Mouse (Mus musculus) left cerebral cortex, adult 11 months (tissue): Measurements from ENCODE around the gene Igsf23.
"Not testable (repeated sequence)": the region's sequence is repeated elsewhere in the genome, so short reads cannot be mapped to it uniquely, and the experiment has no call there.

Experiments used
- DNase-seq: peaks from one replicate; pipeline ENCODE4 v3.0.0; 2022; ENCODE audit warnings: low spot score

Gene Igsf23

DNA sequence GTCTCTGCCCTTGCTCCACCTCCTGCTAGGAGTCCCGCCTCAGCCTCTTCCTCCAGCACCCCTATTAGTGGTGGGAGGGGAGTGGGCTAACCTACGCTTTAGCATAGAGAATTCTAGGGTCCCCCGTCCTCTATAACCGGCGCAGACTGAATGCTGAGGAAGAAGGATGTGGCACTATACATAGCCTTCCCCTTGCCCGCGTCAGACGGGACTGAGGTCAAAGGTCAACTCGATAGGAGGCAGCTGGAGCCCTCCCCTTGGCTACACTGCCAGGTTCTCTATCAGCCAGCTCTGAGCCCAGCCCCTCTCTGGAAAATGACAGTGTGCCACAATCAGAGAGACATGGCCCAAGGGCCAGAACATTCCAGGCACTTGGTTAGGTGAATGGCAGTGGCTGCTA is at the start of gene Igsf23:
Gene Igsf23, minus strand, starts transcription at position 168 of the 400 bp plus-strand sequence.
- no peak for DNase-seq

DNA sequence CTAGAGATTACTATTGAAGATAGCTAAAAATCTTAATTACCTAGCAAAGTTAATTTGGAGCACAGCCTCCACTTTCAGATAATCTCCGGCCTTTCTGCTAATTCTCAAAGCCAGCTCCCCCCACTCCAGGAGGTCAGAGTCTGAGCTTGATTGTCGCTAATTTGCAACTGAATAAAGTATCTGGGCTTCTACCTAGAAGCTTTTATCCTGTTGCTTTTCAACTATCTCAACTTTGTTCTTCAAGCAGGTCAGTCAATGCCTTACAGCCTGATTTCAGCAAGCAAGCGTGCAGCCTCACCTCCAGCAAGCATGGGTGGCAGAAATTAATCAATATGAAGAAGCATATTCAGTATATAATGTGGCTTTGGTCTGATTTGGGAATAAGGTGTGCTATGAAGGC is 46.2 kb upstream of the Igsf23 start:
- not testable (repeated sequence) for DNase-seq

DNA sequence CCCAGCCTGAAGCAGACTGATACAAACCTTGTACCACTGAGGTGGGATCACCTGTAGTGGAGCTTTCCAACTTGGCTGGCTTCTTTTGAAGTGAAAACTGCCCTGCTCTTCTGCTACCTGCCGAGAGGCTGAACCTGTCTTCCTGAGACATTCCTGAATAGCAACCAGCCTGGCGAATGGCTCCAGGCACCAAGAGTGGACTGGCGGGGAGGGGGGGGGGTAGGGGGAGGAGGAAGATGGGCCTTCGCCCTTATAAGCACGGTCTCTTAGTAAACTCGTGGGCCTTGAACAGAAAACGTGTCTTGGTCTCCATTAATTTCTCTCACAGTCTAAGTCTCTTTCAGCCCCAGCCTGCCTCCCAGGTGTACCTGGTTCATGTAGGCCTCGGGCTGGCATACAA is 40.6 kb upstream of the Igsf23 start, which contains the start of gene Nlrp9b:
Gene Nlrp9b, plus strand, starts transcription at position 301 of the 400 bp plus-strand sequence.
- DNase-seq, result not testable (repeated sequence)

DNA sequence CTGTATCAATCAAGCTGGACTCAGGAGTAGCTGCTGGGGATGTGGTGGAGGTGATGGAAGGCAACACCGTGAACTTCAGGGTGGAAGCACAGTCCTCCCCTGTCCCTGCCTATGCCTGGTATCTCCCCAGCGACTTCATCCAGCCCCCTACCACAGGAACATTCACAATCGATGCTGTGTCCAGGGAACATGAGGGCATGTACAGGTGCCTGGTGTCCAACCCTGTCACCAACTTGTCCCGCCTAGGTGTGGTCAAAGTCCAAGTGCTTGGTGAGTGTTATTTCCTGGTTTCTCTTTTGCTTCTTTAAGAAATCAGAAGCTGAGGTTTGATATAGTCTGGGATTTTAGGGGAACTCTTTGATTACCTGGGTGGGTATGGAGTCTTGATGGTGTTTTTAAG is 21.0 kb upstream of the Igsf23 start:
- no peak for DNase-seq

DNA sequence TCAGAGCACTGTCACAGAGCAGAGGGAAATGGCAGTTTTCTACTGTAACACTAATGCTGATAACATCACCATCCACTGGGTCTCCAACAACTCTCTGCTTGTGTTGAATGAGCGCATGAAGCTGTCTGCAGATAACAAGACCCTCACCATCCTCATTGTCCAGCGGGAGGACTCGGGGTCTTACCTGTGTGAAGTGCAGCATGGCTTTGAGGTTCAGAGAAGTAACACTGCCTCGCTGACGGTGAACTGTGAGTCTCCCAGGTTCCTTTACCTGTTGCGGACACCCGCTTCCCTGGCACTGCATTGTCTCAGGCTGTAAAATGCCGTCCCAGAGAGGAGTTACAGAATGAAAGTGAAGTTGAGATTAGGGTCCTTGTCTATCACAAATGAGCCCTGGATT is 19.6 kb upstream of the Igsf23 start:
- DNase-seq, result no peak

DNA sequence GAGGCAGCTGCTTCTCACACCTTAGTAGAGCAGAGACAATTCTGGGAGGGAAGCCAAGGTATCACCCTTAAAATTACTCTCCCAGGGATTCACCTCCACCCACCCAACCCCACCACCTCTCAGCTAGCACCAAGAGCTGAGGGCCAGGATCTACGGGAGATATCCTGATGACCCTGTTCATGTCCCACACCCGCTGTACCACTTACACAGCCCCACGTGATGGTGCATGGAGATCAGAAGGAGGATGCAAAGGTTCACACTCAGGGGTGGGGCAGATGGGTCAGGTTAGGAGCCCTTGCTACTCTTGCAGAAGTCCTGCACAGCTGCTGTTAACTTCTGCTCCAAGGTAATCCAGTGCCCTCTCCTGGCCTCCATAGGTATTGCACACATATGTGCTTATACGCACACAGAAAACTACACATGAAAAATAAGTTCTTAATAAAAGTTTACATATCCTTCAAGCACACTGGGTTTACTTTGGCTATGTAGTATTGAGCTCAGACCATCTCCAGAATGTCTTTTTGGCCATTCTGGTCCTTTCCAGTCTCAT is 19.1 kb upstream of the Igsf23 start:
- DNase-seq, result no peak

DNA sequence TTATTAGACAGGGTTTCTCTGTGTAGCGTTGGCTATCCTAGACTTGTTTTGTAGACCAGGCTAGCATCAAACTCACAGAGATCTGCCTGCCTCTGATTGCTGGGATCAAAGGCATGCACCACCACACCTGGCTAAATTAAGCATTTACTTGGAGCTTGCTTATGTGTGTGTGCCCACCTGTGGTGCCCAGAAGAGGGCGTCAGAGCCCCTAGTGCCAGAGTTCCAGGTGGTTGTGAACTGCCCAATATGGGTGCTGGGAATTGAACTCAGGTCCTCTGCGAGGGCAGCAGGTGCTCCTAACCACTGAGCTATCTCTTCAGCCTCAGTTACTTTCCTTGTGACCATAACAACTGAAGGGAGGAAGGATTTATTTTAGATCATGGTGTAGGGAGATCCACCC is 18.6 kb upstream of the Igsf23 start:
- no peak for DNase-seq

DNA sequence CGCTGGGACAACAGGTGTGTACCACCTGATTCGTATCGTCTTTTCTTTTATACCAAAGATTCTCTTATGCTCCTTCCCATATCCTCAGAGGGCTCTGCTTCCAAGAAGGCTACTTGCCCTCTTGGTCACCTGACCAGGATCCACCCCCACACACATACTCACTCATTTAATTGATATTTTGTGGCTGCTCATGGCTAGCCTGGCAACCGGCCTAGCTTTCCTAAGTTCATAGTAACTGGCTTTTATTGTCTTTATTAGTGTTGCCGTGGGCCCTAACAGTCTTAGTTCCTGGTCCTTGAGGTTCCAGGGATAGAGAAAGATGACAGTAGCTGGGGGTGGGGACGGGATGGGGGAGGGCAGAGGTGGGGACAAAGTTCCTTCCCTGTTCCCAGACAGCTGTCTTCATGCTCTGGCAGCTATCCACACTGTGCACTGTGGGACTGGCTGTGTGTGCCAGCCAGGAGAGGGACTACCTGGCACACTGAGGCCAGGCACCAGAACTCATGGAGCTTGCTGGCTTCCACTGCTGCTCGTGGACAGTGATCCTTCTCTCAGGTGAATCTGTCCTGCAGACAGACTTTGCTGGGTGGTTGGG is 14.5 kb upstream of the Igsf23 start, which contains the start of gene Ceacam20:
Gene Ceacam20, plus strand, starts transcription at position 428 of the 595 bp plus-strand sequence.
- DNase-seq, result no peak

DNA sequence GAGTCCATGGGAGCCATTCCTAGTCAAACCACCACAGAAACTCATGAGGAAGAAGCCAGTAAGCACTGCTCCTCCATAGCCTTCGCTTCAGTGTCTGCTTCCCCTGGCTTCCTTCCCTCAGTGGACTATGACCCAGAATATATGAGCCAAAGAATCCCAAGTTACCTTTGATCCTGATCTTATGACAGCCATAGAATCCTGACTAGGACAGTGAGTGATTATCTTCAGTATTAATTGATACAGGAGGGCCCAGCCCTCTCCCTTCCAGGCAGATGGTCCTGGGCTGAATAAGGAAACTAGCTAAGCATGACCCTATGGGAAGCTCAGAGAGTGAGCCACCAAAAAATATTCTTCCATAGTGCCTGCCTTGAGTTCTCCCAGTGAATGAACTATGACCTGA is 11.9 kb upstream of the Igsf23 start:
- no peak for DNase-seq

DNA sequence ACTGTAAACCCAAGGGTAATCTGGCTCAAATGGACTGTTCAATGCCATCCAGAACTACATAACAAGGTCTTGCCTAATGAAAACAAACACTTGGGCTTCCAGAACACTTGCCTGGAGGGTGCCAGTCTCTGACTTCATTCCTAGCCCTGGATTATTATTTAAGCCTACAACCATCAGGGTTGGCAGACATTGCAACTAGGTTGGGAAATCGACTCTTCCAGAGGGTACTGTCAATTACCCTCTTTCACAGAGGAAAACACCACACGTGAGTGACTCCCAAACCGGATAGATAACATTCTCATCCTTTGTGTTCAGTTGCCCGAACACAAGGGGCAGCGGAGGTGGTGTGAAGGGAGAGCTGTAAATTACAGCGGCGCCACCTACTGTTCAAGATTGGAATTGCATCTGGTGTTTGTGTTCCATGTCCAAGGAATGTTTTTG is 5.8 kb upstream of the Igsf23 start:
- peak; percentile 80 for DNase-seq

DNA sequence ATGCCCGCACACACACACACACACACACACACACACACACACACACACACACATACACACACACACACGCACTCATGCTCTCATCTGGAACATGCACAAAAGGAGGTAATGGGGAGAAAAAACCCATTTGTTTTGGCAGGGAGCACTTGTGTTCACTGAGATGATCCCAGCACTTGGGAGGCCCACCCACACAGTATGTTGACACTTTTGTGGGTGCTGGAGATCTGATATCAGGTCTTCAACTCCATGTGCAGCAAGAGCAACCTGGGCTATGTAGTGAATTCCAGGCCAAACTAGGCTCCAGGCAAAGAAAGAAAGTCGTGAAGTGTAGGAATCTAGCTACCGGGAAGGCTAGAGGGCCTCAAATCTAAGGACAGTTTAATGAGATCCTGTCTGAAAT is 5.3 kb upstream of the Igsf23 start:
- DNase-seq, result no peak

DNA sequence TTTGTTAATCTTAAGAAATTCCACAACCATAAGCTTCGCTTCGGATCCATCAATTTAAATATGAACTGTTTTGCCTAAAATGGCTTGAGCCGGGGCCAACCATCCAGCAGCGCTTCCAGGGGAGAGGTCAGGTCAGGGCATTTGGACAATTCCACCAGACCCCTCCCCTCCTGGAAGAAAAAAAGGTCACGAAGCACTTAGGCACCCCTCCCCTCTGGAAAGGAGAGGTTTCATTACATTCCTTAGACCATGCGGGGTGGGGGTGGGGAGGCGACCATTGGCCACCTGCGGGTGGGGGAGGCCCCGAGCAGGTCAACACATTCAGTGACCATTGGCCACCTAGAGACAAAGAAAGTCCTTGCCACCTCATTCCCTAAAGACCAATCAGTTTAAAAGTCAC is 2.5 kb upstream of the Igsf23 start:
- DNase-seq, result no peak

DNA sequence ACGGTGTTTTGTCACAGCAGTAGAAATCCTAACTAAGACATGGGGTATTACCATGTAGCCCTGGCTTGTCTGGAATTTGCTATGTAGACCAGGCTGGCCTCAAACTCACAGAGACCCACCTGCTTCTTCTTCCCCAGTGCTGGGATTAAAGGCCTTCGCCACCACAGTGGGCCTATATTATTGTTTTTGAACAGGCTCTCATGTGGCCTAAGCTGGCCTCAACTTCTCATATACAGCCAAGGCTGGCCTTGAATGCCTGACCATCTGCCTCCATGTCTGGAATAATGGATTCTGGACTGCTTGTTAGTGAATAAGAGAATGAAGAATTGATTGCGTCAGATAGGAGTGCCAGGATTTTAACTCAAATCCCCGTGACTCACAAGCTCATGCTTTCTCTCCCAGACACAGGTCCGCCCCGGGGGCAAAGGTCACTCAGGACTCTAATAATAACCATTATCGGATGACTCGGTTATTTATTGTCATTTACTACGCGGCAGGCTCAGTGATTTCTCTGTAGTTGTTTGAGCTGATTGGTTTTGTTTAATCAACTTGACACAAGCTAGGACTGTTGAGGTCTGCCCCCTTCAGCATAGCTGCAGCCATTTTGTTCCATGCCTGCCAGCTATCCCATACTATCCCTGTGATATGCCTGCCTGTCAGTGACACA is 1.9 kb upstream of the Igsf23 start:
- DNase-seq, result no peak

DNA sequence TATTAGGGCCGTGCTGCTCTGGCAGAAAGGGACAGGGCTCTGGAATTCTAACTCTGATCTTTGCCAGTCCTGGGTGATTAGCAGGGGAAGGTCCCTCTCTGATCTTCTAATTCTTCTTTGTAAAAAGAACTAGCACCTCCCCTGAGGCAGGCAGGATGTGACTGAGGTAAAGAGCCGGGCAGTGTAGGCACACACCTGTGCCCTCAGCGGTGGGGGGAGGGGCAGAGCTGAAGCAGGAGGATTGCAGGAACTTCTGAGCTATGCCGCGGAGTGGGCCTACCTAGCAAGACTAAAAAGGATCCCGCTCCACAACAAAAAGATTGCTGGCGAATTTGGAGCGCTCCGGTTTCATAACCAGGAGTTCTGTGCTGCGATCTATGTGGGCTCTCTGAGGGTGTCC is 560 bp downstream of the Igsf23 start:
- no peak for DNase-seq

DNA sequence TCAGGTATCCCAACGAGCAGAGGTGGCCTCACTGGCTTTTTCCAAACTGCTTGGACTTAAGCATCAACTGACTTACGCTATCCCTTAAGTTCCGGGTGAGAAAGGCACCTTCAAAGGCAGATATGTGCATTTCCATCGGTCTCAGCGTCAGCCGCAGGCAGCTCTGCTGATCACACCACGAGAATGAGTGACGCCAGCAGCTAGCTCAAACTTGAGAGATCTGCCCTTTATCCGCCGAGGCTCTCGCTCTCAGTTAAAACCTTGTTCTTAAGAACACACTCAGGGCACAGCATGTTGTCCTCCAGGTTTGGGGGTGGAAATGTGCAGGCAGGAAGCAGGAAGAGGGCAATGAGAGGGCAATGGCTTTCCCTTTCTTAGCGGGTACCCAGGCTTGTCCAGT is 1.6 kb downstream of the Igsf23 start:
- no peak for DNase-seq

DNA sequence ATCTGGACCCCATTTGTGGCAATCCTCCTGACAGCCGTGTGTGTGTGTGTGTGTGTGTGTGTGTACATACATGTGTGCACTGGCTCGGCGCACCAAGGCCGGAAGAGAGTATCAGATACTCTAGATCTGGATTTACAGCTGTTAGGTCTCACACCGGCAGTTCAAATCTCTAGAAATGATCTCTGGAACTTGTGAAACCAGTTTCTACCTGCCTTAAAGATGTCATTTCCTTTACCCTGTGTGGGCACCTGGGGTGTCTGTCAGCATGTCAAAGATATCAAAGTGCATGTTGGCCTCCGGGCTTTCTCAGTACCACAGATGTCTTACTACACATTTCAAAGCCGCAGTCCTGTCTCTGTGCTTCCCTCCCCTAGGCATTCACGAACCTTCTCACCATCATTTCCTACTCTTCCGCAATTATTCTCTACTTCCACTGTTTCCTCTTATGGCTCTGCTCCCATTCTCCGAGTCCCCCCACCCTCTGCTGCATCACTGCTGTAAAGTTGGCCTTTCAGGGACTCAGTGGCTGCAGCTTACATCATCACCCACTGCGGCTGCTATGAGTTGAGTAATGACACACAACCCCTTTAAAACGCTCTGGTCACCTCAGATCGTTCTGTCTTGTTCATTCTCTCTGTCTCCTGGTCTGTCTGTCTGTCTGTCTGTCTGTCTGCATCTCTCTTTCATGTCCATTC is 4.6 kb downstream of the Igsf23 start:
- DNase-seq, result no peak

DNA sequence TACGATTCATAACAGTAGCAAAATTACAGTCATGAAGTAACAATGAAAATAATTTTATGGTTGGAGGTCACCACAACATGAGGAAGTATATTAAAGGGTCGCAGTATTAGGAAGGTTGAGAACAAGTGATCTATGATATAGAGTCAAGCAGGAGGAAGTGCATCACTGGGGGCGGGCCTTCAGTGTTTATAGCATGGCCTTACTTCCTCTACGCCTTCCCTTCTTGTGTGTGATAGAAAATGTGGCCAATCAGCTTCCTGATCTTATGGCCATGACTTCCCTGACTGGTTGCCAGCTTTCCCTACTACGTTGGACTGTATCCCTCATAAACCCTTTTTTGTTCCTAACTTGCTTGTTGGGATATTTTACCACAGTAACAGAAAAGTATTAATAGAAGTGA is 5.4 kb downstream of the Igsf23 start:
- no peak for DNase-seq

DNA sequence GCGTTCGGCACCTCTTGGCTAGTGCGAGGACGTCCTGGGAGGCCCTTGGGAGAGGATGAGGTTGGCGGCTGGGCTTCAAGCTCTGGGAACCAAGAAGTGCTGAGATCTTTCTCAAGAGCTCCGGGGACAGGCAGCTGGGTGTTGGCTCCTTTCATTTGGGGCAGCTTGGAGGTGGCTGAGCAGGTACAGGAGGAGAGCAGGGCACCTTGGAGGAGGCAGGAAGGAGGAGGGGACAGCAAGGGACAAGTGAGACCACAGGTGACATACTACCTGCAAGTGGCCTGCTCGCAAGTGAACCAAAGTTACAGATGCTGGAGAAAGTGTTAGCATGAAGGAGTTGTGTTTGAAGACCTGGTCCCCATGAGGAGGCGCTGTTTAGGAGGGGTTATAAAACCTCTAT is 5.8 kb downstream of the Igsf23 start:
- no peak for DNase-seq

DNA sequence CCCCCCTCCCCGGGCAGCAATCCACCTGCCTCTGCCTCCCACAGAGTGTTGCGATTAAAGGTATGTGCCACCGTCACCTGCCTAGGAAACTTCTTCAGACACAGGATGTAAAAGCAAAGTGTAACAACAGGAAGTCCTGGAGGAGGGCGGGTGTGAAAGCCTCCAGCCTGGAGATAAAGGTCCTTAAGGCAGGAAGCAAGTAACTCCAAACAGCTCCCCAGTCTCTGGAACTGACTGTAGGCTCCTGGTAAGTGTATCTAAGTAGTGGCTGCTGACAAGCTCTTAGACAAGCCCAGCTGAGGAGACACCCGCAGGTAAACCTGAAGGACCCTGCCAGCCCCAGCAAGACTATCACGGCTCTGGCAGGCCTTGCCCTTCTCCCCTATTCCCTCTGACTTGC is 10.3 kb downstream of the Igsf23 start:
- DNase-seq, result no peak

DNA sequence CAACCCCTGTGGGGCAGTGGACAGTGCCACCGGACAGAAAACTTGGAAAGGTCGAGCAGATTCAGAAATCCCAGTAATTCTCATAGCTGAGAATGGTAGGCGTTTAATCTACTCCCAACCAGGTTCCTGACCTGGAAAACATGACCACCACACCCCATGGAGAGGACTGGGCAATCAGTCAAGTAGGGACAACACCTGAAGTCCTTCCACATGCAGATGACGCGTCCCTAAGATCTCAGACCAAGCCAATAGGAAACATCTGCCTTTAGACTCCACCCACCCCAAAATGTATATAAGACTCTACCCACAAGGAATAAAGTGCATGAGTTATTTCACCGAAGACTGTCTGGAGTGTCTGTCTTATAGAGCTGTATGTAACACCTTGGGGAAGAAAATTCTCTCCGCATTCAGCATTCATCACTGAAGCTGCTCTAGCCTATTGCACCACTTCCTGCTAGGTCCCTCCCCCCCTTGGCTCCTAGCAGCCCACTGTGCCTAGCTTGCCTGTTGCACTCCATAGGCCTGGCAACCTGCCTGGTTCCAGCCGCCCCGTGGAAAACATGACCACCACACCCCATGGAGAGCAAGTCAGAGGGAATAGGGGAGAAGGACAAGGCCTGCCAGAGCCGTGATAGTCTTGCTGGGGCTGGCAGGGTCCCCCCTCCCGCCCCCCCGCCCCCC is 10.9 kb downstream of the Igsf23 start:
- DNase-seq, result peak; percentile 40

DNA sequence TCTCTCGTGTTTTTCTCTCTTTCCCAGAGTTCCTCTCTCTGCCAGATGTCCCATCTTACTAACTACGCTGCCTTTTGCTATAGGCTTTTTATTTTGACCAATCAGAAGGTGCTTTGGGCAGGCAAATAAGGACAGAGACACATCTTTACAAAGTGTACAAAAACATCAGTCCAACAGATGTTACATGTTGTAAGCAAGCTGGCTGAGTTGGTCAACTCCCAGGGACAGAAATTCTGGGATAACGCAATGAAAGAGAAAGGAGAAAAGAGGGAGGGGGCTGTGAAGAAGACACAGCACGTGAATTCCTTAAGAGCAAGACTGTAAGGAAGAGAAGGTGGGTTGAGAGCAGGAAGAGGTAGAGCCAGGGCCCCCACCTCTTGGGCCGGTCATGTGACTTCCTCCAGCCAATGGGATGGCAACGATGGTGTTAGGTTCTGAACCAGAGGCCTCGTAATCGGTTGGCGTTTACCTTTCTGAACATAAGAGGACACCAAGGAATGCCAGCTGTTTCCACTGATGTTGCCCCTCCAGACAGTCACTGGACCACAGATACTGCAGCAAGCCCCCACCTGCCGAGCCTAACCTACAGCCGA is 13.2 kb downstream of the Igsf23 start:
- no peak for DNase-seq

DNA sequence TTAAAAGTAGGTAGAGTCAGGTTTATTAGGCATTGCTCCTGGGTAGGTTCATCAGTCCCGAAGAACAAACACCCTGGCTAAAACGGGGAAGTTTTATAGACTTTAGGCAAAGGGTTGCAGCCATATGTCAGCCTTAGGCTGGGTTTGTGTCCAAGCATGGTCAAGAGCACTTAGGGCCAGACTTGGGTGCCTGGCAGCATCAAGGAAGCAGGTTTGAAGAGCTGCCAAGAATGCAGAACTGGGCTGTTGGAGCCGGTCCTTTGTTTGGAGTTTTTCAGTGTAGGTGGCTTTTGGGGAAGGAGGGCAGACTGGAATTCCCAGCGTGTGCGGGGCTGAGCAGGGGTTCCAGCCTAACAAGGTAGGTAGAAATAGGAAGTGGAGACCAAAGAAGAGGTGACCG is 14.6 kb downstream of the Igsf23 start:
- DNase-seq, result no peak
